Mouse (Mus musculus) embryonic facial prominence, embryonic 12.5 days (tissue): ENCODE data around the gene Rragb. TPM values are rescaled to one million over a fixed set of nuclear protein-coding genes. Genes with fewer than 3 reads are reported as not detected.
A peak's percentile ranks its signal among the peaks of the same experiment; 100 is the strongest.
"Not testable (repeated sequence)": the region's sequence is repeated elsewhere in the genome, so short reads cannot be mapped to it uniquely, and the experiment has no call there.

Experiments
- ATAC-seq: fragments of 200-750 bp; cut with Nextera tagmentation; 2 replicates; pipeline ENCODE4 v1.8.0; 2017; ENCODE audit not compliant: insufficient number of reproducible peaks, insufficient read depth, low FRiP score, low TSS enrichment
- H3K27ac ChIP-seq: fragments of 300-500 bp; sonication (generic); 2 replicates; pipeline ENCODE4 v1.5.1; 2016; ENCODE audit warnings: mild to moderate bottlenecking
- H3K27me3 ChIP-seq: fragments of 300-500 bp; sonication (generic); 2 replicates; pipeline ENCODE4 v1.6.1; 2016; ENCODE audit warnings: mild to moderate bottlenecking, moderate library complexity
- H3K36me3 ChIP-seq: fragments of 300-500 bp; sonication (generic); 2 replicates; pipeline ENCODE4 v1.6.1; 2016; ENCODE audit warnings: mild to moderate bottlenecking
- H3K4me1 ChIP-seq: fragments of 300-500 bp; sonication (generic); 2 replicates; pipeline ENCODE4 v1.6.1; 2016
- H3K4me2 ChIP-seq: fragments of 300-500 bp; sonication (generic); replicated peaks from 2 replicates; pipeline ENCODE4 v1.6.1; 2016; ENCODE audit warnings: mild to moderate bottlenecking, moderate library complexity
- H3K4me3 ChIP-seq: fragments of 300-500 bp; sonication (generic); 2 replicates; pipeline ENCODE4 v1.5.1; 2016; ENCODE audit warnings: mild to moderate bottlenecking
- H3K9ac ChIP-seq: fragments of 300-500 bp; sonication (generic); 2 replicates; pipeline ENCODE4 v1.6.1; 2016; ENCODE audit warnings: mild to moderate bottlenecking, moderate library complexity
- H3K9me3 ChIP-seq: fragments of 300-500 bp; sonication (generic); 2 replicates; pipeline ENCODE4 v1.6.1; 2016; ENCODE audit warnings: mild to moderate bottlenecking, moderate library complexity
- WGBS: fragments of 180-500 bp; shearing (Covaris S2); methylation state at CpG from one replicate; pipeline ENCODE4 v1.1.7; 2016; 5-methylcytosine and 5-hydroxymethylcytosine counted together
- polyA plus RNA-seq: library from polyadenylated mRNA; unstranded; fragments of >200 nt; fragmentation: Nextera tagmentation; extraction: Ambion mirVana; gene quantifications from 2 replicates; pipeline ENCODE4 v1.2.1, GENCODE M21; 2016

Gene Rragb
- polyA plus RNA-seq, result 4.9 and 6.0 TPM in 2 replicates

DNA sequence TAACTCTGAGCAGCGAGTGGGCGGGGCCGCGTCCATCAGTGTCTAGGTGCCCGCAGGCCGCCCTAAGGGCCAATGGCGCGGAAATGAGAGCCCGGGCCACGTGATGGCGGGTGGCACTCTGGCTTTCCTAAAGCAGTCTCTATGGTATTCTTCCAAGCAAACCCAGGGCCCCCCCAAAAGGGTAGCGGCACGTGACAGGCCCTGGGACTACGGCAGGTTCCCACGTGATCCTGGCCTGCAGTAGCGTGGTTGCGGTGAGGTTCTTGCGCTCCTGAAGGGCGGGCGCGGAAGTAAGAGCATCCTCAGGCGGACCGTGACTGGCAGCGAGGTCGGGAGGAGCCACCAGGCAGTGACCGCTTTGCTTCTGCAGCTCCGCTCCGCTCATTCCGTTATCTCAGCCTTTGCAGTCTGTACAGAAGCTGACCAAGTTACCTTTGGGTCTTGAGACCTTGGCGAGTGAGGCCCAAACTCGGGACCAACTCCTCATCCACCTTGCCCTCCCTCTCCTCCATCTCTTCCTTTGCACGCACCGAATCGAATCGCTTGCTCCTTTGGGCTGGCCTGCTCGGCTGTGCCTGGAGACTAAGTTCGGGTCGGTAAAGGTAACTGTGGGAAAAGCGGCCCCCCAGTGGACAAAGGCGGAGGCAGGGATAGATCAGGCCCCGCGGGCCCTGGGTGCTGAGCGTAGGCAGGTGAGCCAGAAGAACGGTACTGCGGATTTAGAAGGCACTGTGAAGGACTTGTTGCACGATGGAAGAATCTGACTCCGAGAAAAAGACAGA lies at the start of gene Rragb:
Gene Rragb (plus strand): TSS at position 248 of the 782 bp plus-strand sequence.
- Histone ChIP-seq H3K9me3 (no peaks in the 10 kb centered on the region), H3K4me3 (peak within 1 kb of the TSS; percentile 44), H3K4me2 (peak within 1 kb of the TSS; percentile 52), H3K27me3 (peaks cover 8% of the 10 kb centered on the region), H3K9ac (peak within 1 kb of the TSS; percentile 53), H3K27ac (no peak within 1 kb of the TSS), H3K4me1 (no peaks in the 10 kb centered on the region), H3K36me3 (no peaks in the 10 kb centered on the region)
- ATAC-seq, result peak; percentile 97
- WGBS, result 22% methylated on average over 47 of the region's 47 CpGs

GRCm38 (mm10) chrX:153118486-153118885 lies 21.3 kb upstream of the Rragb start, which contains the start of gene Foxr2:
Foxr2 (plus strand) TSS chrX:153118786.
- Histone ChIP-seq H3K36me3 (no peaks in the 10 kb centered on the region), H3K4me2 (no peak within 1 kb of the TSS), H3K27ac (no peak within 1 kb of the TSS), H3K27me3 (0 out of 2 replicates have a peak, but pooled peaks cover 11% of the 10 kb centered on the region), H3K9me3 (no peaks in the 10 kb centered on the region), H3K4me3 (no peak within 1 kb of the TSS), H3K4me1 (no peaks in the 10 kb centered on the region), H3K9ac (no peak within 1 kb of the TSS)
- ATAC-seq, result no peak
- WGBS, result 21% methylated on average over 2 of the region's 3 CpGs

DNA sequence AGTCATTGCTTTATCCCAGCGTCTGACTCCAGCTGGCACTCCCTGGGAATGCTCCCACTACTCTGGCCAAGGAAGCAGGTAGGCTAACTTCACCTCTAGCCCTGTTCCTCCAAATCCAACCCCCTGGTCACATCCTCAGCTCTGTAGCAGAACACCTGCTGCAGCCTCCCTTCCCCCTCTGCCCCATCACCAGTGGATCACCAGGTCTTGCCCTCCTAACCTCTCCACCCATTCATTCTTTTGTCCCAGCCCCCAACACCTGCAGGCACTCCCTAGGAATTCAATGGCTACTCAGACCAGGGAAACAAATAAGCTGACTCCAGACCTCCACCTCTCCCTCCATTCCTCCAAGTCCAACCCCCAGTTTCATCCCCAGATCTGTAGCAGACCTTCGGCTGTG lies 20.8 kb upstream of the Rragb start:
- Histone ChIP-seq H3K36me3 (no peaks in the 10 kb centered on the region), H3K9ac (no peak overlapping the region), H3K27me3 (0 out of 2 replicates have a peak, but pooled peaks cover 11% of the 10 kb centered on the region), H3K27ac (no peak overlapping the region), H3K4me2 (no peak overlapping the region), H3K4me1 (no peaks in the 10 kb centered on the region), H3K9me3 (no peaks in the 10 kb centered on the region), H3K4me3 (no peak overlapping the region)
- no peak for ATAC-seq
- 42% methylated on average over 2 of the region's 2 CpGs for WGBS

- Histone ChIP-seq H3K4me2 (no peak overlapping the region), H3K27ac (no peak overlapping the region), H3K4me1 (no peaks in the 10 kb centered on the region), H3K9ac (no peak overlapping the region), H3K4me3 (no peak overlapping the region), H3K27me3 (peaks cover 8% of the 10 kb centered on the region), H3K36me3 (no peaks in the 10 kb centered on the region), H3K9me3 (no peaks in the 10 kb centered on the region)
- ATAC-seq, result no peak
- WGBS, result 72% methylated on average over 3 of the region's 3 CpGs
Observed at GRCm38 (mm10) chrX:153142656-153143055, 2.9 kb downstream of the Rragb start.

GRCm38 (mm10) chrX:153151766-153152165 lies 12.0 kb downstream of the Rragb start:
- Histone ChIP-seq H3K4me1 (no peaks in the 10 kb centered on the region), H3K9ac (no peak overlapping the region), H3K9me3 (no peaks in the 10 kb centered on the region), H3K36me3 (no peaks in the 10 kb centered on the region), H3K4me2 (no peak overlapping the region), H3K4me3 (no peak overlapping the region), H3K27me3 (no peaks in the 10 kb centered on the region), H3K27ac (no peak overlapping the region)
- WGBS, result 15% methylated on average over 1 of the region's 1 CpGs
- no peak for ATAC-seq

DNA sequence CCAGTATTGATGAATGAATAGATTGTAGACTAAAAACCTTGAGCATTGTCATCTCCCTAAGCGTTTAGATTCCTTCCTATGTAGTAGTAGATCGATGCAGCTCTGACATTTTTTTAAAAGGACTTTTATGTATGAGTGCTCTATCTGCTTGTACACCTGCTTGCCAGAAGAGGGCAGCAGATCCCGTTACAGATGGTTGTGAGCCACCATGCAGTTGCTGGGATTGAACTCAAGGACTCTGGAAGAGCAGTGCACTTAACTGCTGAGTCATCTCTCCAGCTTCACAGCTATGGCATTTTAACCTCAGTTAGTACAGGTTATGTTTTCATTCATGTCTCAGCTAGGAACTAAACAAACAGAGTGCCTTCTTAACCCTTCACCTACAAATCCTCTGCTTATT lies 15.5 kb downstream of the Rragb start:
- Histone ChIP-seq H3K4me2 (no peak overlapping the region), H3K4me1 (no peaks in the 10 kb centered on the region), H3K4me3 (no peak overlapping the region), H3K36me3 (no peaks in the 10 kb centered on the region), H3K27ac (no peak overlapping the region), H3K27me3 (no peaks in the 10 kb centered on the region), H3K9ac (no peak overlapping the region), H3K9me3 (no peaks in the 10 kb centered on the region)
- no peak for ATAC-seq
- 50% methylated on average over 3 of the region's 3 CpGs for WGBS

GRCm38 (mm10) chrX:153174786-153175185 lies 35.0 kb downstream of the Rragb start:
- no peak overlapping the region for H3K27ac ChIP-seq
- no peak for ATAC-seq
- H3K36me3 ChIP-seq, result no peaks in the 10 kb centered on the region
- H3K4me2 ChIP-seq, result no peak overlapping the region
- H3K4me1 ChIP-seq, result no peaks in the 10 kb centered on the region
- H3K9ac ChIP-seq, result no peak overlapping the region
- H3K4me3 ChIP-seq, result no peak overlapping the region
- H3K27me3 ChIP-seq, result no peaks in the 10 kb centered on the region
- 9% methylated on average over 1 of the region's 1 CpGs for WGBS
- no peaks in the 10 kb centered on the region for H3K9me3 ChIP-seq

GRCm38 (mm10) chrX:153182221-153182620 lies 42.4 kb downstream of the Rragb start:
- no peaks in the 10 kb centered on the region for H3K27me3 ChIP-seq
- H3K4me1 ChIP-seq, result no peaks in the 10 kb centered on the region
- no peak overlapping the region for H3K4me2 ChIP-seq
- H3K27ac ChIP-seq, result no peak overlapping the region
- no peaks in the 10 kb centered on the region for H3K9me3 ChIP-seq
- 91% methylated on average over 2 of the region's 2 CpGs for WGBS
- no peak for ATAC-seq
- H3K36me3 ChIP-seq, result no peaks in the 10 kb centered on the region
- H3K4me3 ChIP-seq, result no peak overlapping the region
- no peak overlapping the region for H3K9ac ChIP-seq

DNA sequence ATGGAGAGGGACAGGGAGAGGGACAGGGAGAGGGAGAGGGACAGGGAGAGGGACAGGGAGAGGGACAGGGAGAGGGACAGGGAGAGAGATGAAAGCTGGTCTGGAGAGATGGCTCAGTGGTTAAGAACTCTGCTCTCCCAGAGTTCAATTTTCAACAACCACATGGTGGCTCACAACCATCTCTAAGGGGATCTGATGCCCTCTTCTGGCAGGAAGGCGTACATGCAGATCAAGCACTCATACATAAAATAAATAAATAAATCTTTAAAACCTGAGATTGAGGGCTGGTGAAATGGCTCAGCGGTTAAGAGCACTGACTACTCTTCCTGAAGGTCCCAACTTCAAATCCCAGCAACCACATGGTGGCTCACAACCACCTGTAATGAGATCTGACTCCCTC lies 59.4 kb downstream of the Rragb start:
- H3K27me3 ChIP-seq, H3K27ac ChIP-seq, H3K36me3 ChIP-seq, ATAC-seq, H3K9me3 ChIP-seq, H3K4me3 ChIP-seq, H3K4me1 ChIP-seq, H3K4me2 ChIP-seq, H3K9ac ChIP-seq: not testable (repeated sequence)
- WGBS, result 68% methylated on average over 2 of the region's 2 CpGs

DNA sequence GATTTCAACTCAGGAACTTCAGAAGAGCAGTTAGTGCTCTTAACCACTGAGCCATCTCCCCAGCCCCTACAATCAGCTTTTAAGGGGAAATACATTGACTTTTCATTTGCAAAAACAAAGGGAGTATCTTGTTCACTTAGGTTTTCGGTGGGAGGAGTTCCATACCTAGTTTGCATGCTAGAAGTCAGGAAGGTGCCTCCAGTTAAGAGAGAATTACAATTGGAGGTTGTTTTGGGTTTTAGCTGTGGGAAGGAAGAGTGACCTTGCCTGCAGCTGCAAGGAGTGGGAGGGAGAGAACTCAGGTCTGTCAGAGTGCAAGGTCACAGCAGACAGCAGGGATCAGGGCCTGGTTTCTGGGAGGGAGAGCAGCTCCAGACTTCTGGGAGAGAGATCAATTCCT lies 71.3 kb downstream of the Rragb start:
- no peaks in the 10 kb centered on the region for H3K36me3 ChIP-seq
- no peaks in the 10 kb centered on the region for H3K27me3 ChIP-seq
- WGBS, result 67% methylated on average over 1 of the region's 1 CpGs
- no peaks in the 10 kb centered on the region for H3K9me3 ChIP-seq
- H3K27ac ChIP-seq, result no peak overlapping the region
- no peak overlapping the region for H3K4me2 ChIP-seq
- H3K4me3 ChIP-seq, result no peak overlapping the region
- no peaks in the 10 kb centered on the region for H3K4me1 ChIP-seq
- no peak overlapping the region for H3K9ac ChIP-seq
- ATAC-seq, result no peak
